Mouse (Mus musculus) lung, embryonic 16.5 days (tissue): ENCODE data around the gene Eif2ak3. TPM values are rescaled to one million over a fixed set of nuclear protein-coding genes. Genes with fewer than 3 reads are reported as not detected.

Experiments
- ATAC-seq: fragments of 200-750 bp; cut with Nextera tagmentation; 2 replicates; pipeline ENCODE4 v1.8.0; 2017; ENCODE audit warnings: low read depth, mild to moderate bottlenecking, moderate library complexity
- H3K27ac ChIP-seq: fragments of 300-500 bp; sonication (generic); 2 replicates; pipeline ENCODE4 v1.5.1; 2014; ENCODE audit warnings: mild to moderate bottlenecking, control low read depth, low read length
- H3K27me3 ChIP-seq: fragments of 300-500 bp; sonication (generic); 2 replicates; pipeline ENCODE4 v1.6.1; 2014; ENCODE audit warnings: low read depth, low read length, mixed read lengths; ENCODE audit not compliant: control insufficient read depth, insufficient read depth
- H3K36me3 ChIP-seq: fragments of 300-500 bp; sonication (generic); 2 replicates; pipeline ENCODE4 v1.6.1; 2014; ENCODE audit warnings: low read length; ENCODE audit not compliant: control insufficient read depth, insufficient read depth
- H3K4me1 ChIP-seq: fragments of 300-500 bp; sonication (generic); replicated peaks from 2 replicates; pipeline ENCODE4 v1.6.1; 2014; ENCODE audit warnings: low read length, mixed read lengths; ENCODE audit not compliant: control insufficient read depth, insufficient read depth
- H3K4me2 ChIP-seq: fragments of 300-500 bp; sonication (generic); 2 replicates; pipeline ENCODE4 v1.6.1; 2014; ENCODE audit warnings: low read depth, low read length, control low read depth
- H3K4me3 ChIP-seq: fragments of 300-500 bp; sonication (generic); 2 replicates; pipeline ENCODE4 v1.5.1; 2014; ENCODE audit warnings: mild to moderate bottlenecking, low read length, control low read depth
- H3K9ac ChIP-seq: fragments of 300-500 bp; sonication (generic); 2 replicates; pipeline ENCODE4 v1.6.1; 2014; ENCODE audit warnings: low read length, control low read depth
- H3K9me3 ChIP-seq: fragments of 300-500 bp; sonication (generic); 2 replicates; pipeline ENCODE4 v1.6.1; 2016; ENCODE audit warnings: low read length; ENCODE audit not compliant: control insufficient read depth
- WGBS: fragments of 180-500 bp; shearing (Covaris S2); extraction: QIAGEN DNeasy Blood & Tissue Kit; methylation state at CpG from one replicate; pipeline ENCODE4 v1.1.7; 2014; 5-methylcytosine and 5-hydroxymethylcytosine counted together
- polyA plus RNA-seq: library from polyadenylated mRNA; unstranded; fragments of >200 nt; fragmentation: Nextera tagmentation; extraction: Ambion mirVana; gene quantifications from 2 replicates; pipeline ENCODE4 v1.2.1, GENCODE M21; 2015

Gene Eif2ak3
- polyA plus RNA-seq, 1 experiment from 2014 or later, result 9.5 TPM

- WGBS, result 52% methylated on average over 10 of the region's 10 CpGs
- no peak overlapping the region for H3K4me2 ChIP-seq
- no peak for ATAC-seq
These were observed 27.8 kb downstream of the Eif2ak3 start for GRCm38 (mm10) chr6:70872128-70872527.

GRCm38 (mm10) chr6:70872570-70872969 lies 28.3 kb downstream of the Eif2ak3 start:
- Histone ChIP-seq H3K4me3 (no peak overlapping the region), H3K27me3 (no peaks in the 10 kb centered on the region), H3K9me3 (no peaks in the 10 kb centered on the region), H3K4me1 (no peaks in the 10 kb centered on the region; the same call in none of the 2 replicates), H3K9ac (no peak overlapping the region), H3K27ac (no peak overlapping the region), H3K36me3 (no peaks in the 10 kb centered on the region), H3K4me2 (no peak overlapping the region)
- WGBS, result 65% methylated on average over 7 of the region's 7 CpGs
- ATAC-seq, result no peak

More at GRCm38 (mm10) chr6:70872128-70872527, 27.8 kb downstream of the Eif2ak3 start:
- no peak overlapping the region for H3K27ac ChIP-seq
- H3K27me3 ChIP-seq, result no peaks in the 10 kb centered on the region
- no peaks in the 10 kb centered on the region for H3K9me3 ChIP-seq
- H3K4me3 ChIP-seq, result no peak overlapping the region
- no peaks in the 10 kb centered on the region for H3K36me3 ChIP-seq
- no peak overlapping the region for H3K9ac ChIP-seq
- no peaks in the 10 kb centered on the region; the same call in none of the 2 replicates for H3K4me1 ChIP-seq

- ATAC-seq, result no peak
- H3K9ac ChIP-seq, result no peak overlapping the region
- no peaks in the 10 kb centered on the region for H3K9me3 ChIP-seq
- no peak overlapping the region for H3K4me2 ChIP-seq
- H3K27ac ChIP-seq, result no peak overlapping the region
- no peaks in the 10 kb centered on the region for H3K27me3 ChIP-seq
- no peaks in the 10 kb centered on the region; the same call in none of the 2 replicates for H3K4me1 ChIP-seq
- H3K36me3 ChIP-seq, result peaks cover 3% of the 10 kb centered on the region; the same call in 1 of the 2 replicates
- H3K4me3 ChIP-seq, result no peak overlapping the region
- WGBS, result 71% methylated on average over 5 of the region's 5 CpGs
These were observed 29.9 kb downstream of the Eif2ak3 start for GRCm38 (mm10) chr6:70874035-70874775.

- Histone ChIP-seq H3K4me1 (no peaks in the 10 kb centered on the region; the same call in none of the 2 replicates), H3K27me3 (no peaks in the 10 kb centered on the region), H3K36me3 (peaks cover 5% of the 10 kb centered on the region; the same call in 1 of the 2 replicates), H3K4me3 (no peak overlapping the region), H3K4me2 (no peak overlapping the region), H3K27ac (no peak overlapping the region), H3K9ac (no peak overlapping the region), H3K9me3 (no peaks in the 10 kb centered on the region)
- ATAC-seq, result no peak
- WGBS, result 83% methylated on average over 1 of the region's 1 CpGs
These were observed 30.7 kb downstream of the Eif2ak3 start for GRCm38 (mm10) chr6:70875017-70875416.

GRCm38 (mm10) chr6:70880714-70881304 lies 36.5 kb downstream of the Eif2ak3 start:
- 13% methylated on average over 5 of the region's 5 CpGs for WGBS
- Histone ChIP-seq H3K4me3 (no peak overlapping the region), H3K4me1 (no peaks in the 10 kb centered on the region), H3K27me3 (no peaks in the 10 kb centered on the region), H3K9ac (no peak overlapping the region), H3K27ac (no peak overlapping the region), H3K36me3 (peaks cover 24% of the 10 kb centered on the region), H3K4me2 (no peak overlapping the region), H3K9me3 (no peaks in the 10 kb centered on the region)
- no peak for ATAC-seq

- H3K9ac ChIP-seq, result no peak overlapping the region
These were observed 43.7 kb downstream of the Eif2ak3 start for GRCm38 (mm10) chr6:70887993-70888392.

GRCm38 (mm10) chr6:70898166-70898565 lies 53.9 kb downstream of the Eif2ak3 start:
- H3K36me3 ChIP-seq, result peaks cover 16% of the 10 kb centered on the region
- H3K4me1 ChIP-seq, result no peaks in the 10 kb centered on the region
- H3K4me3 ChIP-seq, result no peak overlapping the region
- no peak for ATAC-seq
- H3K27ac ChIP-seq, result no peak overlapping the region
- H3K9me3 ChIP-seq, result no peaks in the 10 kb centered on the region
- no peaks in the 10 kb centered on the region for H3K27me3 ChIP-seq
- WGBS, result 82% methylated on average over 6 of the region's 6 CpGs
- no peak overlapping the region for H3K9ac ChIP-seq
- no peak overlapping the region for H3K4me2 ChIP-seq

More at GRCm38 (mm10) chr6:70887993-70888392, 43.7 kb downstream of the Eif2ak3 start:
- no peak overlapping the region for H3K27ac ChIP-seq
- no peak for ATAC-seq
- no peaks in the 10 kb centered on the region for H3K9me3 ChIP-seq
- no peaks in the 10 kb centered on the region for H3K4me1 ChIP-seq
- no peak overlapping the region for H3K4me2 ChIP-seq
- H3K27me3 ChIP-seq, result no peaks in the 10 kb centered on the region
- H3K36me3 ChIP-seq, result peaks cover 38% of the 10 kb centered on the region
- H3K4me3 ChIP-seq, result no peak overlapping the region
- 81% methylated on average over 11 of the region's 11 CpGs for WGBS

GRCm38 (mm10) chr6:70899594-70900003 lies 55.3 kb downstream of the Eif2ak3 start:
- no peak overlapping the region for H3K27ac ChIP-seq
- no peak overlapping the region for H3K9ac ChIP-seq
- H3K4me3 ChIP-seq, result no peak overlapping the region
- no peak for ATAC-seq
- WGBS, result 67% methylated on average over 8 of the region's 8 CpGs
- peaks cover 14% of the 10 kb centered on the region for H3K36me3 ChIP-seq
- H3K27me3 ChIP-seq, result no peaks in the 10 kb centered on the region
- H3K4me2 ChIP-seq, result no peak overlapping the region
- no peaks in the 10 kb centered on the region for H3K9me3 ChIP-seq
- no peaks in the 10 kb centered on the region for H3K4me1 ChIP-seq

- ATAC-seq, result no peak
- Histone ChIP-seq H3K4me1 (no peaks in the 10 kb centered on the region), H3K36me3 (peaks cover 14% of the 10 kb centered on the region), H3K27me3 (no peaks in the 10 kb centered on the region), H3K4me2 (no peak overlapping the region), H3K27ac (no peak overlapping the region), H3K4me3 (no peak overlapping the region), H3K9ac (no peak overlapping the region), H3K9me3 (no peaks in the 10 kb centered on the region)
- 81% methylated on average over 5 of the region's 5 CpGs for WGBS
These were observed 59.4 kb downstream of the Eif2ak3 start for GRCm38 (mm10) chr6:70903689-70904088.
